Mouse (Mus musculus) liver, embryonic 15.5 days (tissue): ENCODE data around the gene 2610044O15Rik8. TPM values are rescaled to one million over a fixed set of nuclear protein-coding genes. Genes with fewer than 3 reads are reported as not detected.
"Not testable (repeated sequence)": the region's sequence is repeated elsewhere in the genome, so short reads cannot be mapped to it uniquely, and the experiment has no call there.

Source experiments
- ATAC-seq: fragments of 200-750 bp; cut with Nextera tagmentation; 2 replicates; pipeline ENCODE4 v1.8.0; 2017; ENCODE audit warnings: moderate number of reproducible peaks, mild to moderate bottlenecking, moderate library complexity; ENCODE audit not compliant: insufficient read depth
- H3K27ac ChIP-seq: fragments of 300-500 bp; sonication (generic); replicated peaks from 2 replicates; pipeline ENCODE4 v1.5.1; 2015; ENCODE audit warnings: mild to moderate bottlenecking, inconsistent platforms
- H3K27me3 ChIP-seq: fragments of 300-500 bp; sonication (generic); 2 replicates; pipeline ENCODE4 v1.6.1; 2015; ENCODE audit warnings: mild to moderate bottlenecking, inconsistent platforms
- H3K36me3 ChIP-seq: fragments of 300-500 bp; sonication (generic); replicated peaks from 2 replicates; pipeline ENCODE4 v1.6.1; 2015; ENCODE audit warnings: moderate library complexity, mild to moderate bottlenecking, inconsistent platforms
- H3K4me1 ChIP-seq: fragments of 300-500 bp; sonication (generic); replicated peaks from 2 replicates; pipeline ENCODE4 v1.6.1; 2015; ENCODE audit warnings: inconsistent platforms
- H3K4me2 ChIP-seq: fragments of 300-500 bp; sonication (generic); 2 replicates; pipeline ENCODE4 v1.6.1; 2015; ENCODE audit warnings: moderate library complexity, mild to moderate bottlenecking, inconsistent platforms
- H3K4me3 ChIP-seq: fragments of 300-500 bp; sonication (generic); replicated peaks from 2 replicates; pipeline ENCODE4 v1.5.1; 2015; ENCODE audit warnings: mild to moderate bottlenecking, inconsistent platforms
- H3K9ac ChIP-seq: fragments of 300-500 bp; sonication (generic); 2 replicates; pipeline ENCODE4 v1.6.1; 2015; ENCODE audit warnings: moderate library complexity, mild to moderate bottlenecking, inconsistent platforms
- H3K9me3 ChIP-seq: fragments of 300-500 bp; sonication (generic); replicated peaks from 2 replicates; pipeline ENCODE4 v1.6.1; 2016; ENCODE audit warnings: inconsistent platforms
- WGBS: fragments of 180-500 bp; shearing (Covaris S2); methylation state at CpG from one replicate; pipeline ENCODE4 v1.1.7; 2015; ENCODE audit warnings: mixed read lengths; ENCODE audit not compliant: insufficient replicate concordance; 5-methylcytosine and 5-hydroxymethylcytosine counted together
- polyA plus RNA-seq: library from polyadenylated mRNA; unstranded; fragments of >200 nt; fragmentation: Nextera tagmentation; extraction: Ambion mirVana; gene quantifications from 2 replicates; pipeline ENCODE4 v1.2.1, GENCODE M21; 2015

The 2610044O15Rik8 gene
- 5.3 and 6.0 TPM in 2 replicates for polyA plus RNA-seq

- H3K27ac ChIP-seq = peak within 1 kb of the TSS; percentile 91
- peak within 1 kb of the TSS; percentile 66 for H3K9ac ChIP-seq
- under 1% methylated on average over 18 of the region's 18 CpGs for WGBS
- H3K4me3 ChIP-seq = peak within 1 kb of the TSS; percentile 72
- no peaks in the 10 kb centered on the region for H3K9me3 ChIP-seq
- peaks cover 8% of the 10 kb centered on the region for H3K4me1 ChIP-seq
- no peaks in the 10 kb centered on the region for H3K27me3 ChIP-seq
- H3K36me3 ChIP-seq = no peaks in the 10 kb centered on the region
- H3K4me2 ChIP-seq = peak within 1 kb of the TSS; percentile 74
- peak; percentile 98 for ATAC-seq
These were observed at the start of gene 2610044O15Rik8 for GRCm38 (mm10) chr8:129234027-129234733. Gene 2610044O15Rik8, minus strand, starts transcription at chr8:129234406.

GRCm38 (mm10) chr8:129265918-129266317 lies 31.7 kb upstream of the 2610044O15Rik8 start:
- Histone ChIP-seq H3K9me3 (no peaks in the 10 kb centered on the region; the same call in 1 of the 2 replicates), H3K4me2 (no peak overlapping the region), H3K4me3 (no peak overlapping the region), H3K27ac (no peak overlapping the region), H3K4me1 (peaks cover 5% of the 10 kb centered on the region; the same call in 1 of the 2 replicates), H3K36me3 (peaks cover 34% of the 10 kb centered on the region), H3K27me3 (no peaks in the 10 kb centered on the region), H3K9ac (no peak overlapping the region)
- ATAC-seq = no peak
- 38% methylated on average over 1 of the region's 1 CpGs for WGBS

GRCm38 (mm10) chr8:129264296-129264695 lies 30.1 kb upstream of the 2610044O15Rik8 start:
- Histone ChIP-seq H3K4me1 (peaks cover 5% of the 10 kb centered on the region; the same call in 1 of the 2 replicates), H3K27ac (no peak overlapping the region), H3K27me3 (no peaks in the 10 kb centered on the region), H3K9me3 (no peaks in the 10 kb centered on the region; the same call in 1 of the 2 replicates), H3K4me3 (peak overlapping the region; percentile 67), H3K4me2 (peak overlapping the region; percentile 73), H3K9ac (no peak overlapping the region), H3K36me3 (peaks cover 20% of the 10 kb centered on the region)
- ATAC-seq = no peak
- WGBS = 15% methylated on average over 2 of the region's 2 CpGs

- Histone ChIP-seq H3K4me2 (peak overlapping the region; percentile 73), H3K9ac (peak overlapping the region; percentile 43; the same call in 1 of the 2 replicates), H3K36me3 (peaks cover 12% of the 10 kb centered on the region), H3K4me3 (peak overlapping the region; percentile 67), H3K27ac (peak overlapping the region; percentile 65)
- H3K9me3 ChIP-seq, H3K4me1 ChIP-seq, H3K27me3 ChIP-seq: not testable (repeated sequence)
- ATAC-seq = peak; percentile 96
- WGBS = under 1% methylated on average over 24 of the region's 24 CpGs
These were observed 29.2 kb upstream of the 2610044O15Rik8 start for GRCm38 (mm10) chr8:129263211-129263927.

- Histone ChIP-seq H3K4me3 (peak overlapping the region; percentile 72), H3K36me3 (no peaks in the 10 kb centered on the region), H3K9me3 (no peaks in the 10 kb centered on the region), H3K4me1 (peaks cover 8% of the 10 kb centered on the region), H3K4me2 (peak overlapping the region; percentile 74), H3K9ac (peak overlapping the region; percentile 66), H3K27ac (peak overlapping the region; percentile 91), H3K27me3 (no peaks in the 10 kb centered on the region)
- WGBS = 3% methylated on average over 9 of the region's 9 CpGs
- no peak for ATAC-seq
These were observed 561 bp downstream of the 2610044O15Rik8 start for GRCm38 (mm10) chr8:129233664-129234026.

Other genes with a start within 250 kb of the 2610044O15Rik8 start
- not detected in 2 replicates for gene Ccdc7a, start 168.9 kb downstream of the 2610044O15Rik8 start, polyA plus RNA-seq
- gene Ccdc7b, start 167.3 kb downstream of the 2610044O15Rik8 start, polyA plus RNA-seq = not detected in 2 replicates
- not detected in 2 replicates for gene Gm10999, start 102.7 kb downstream of the 2610044O15Rik8 start, polyA plus RNA-seq